11 mouse cellular contexts compared by ENCODE assay signal in genomic region chr2:70567682-70568077, GRCm38 (mm10). TPM values are rescaled to one million over a fixed set of nuclear protein-coding genes. Genes with fewer than 3 reads are reported as not detected.
DNase-seq lines count a peak whose midpoint lies in the region; ATAC-seq lines count a peak whose summit lies in the region.
"Had no signal": no experiment of that assay in that cellular context is flagged by ENCODE, and none has a peak within 500 bp of the region (broad histone marks: within the 10 kb centered on the region; RNA-seq: fewer than 3 reads in every experiment).

No protein-coding gene starts in this region.

- peaks cover 63% of the 10 kb centered on the region for H3K27me3 ChIP-seq in kidney, embryonic 14.5 days (ENCODE audit: control insufficient read depth, insufficient read depth, low read length)
- H3K27me3 ChIP-seq in intestine, embryonic 14.5 days (replicated peaks; ENCODE audit: control insufficient read depth, insufficient read depth, low read length) = peaks cover 94% of the 10 kb centered on the region

- no peak overlapping the region for H3K27ac ChIP-seq in kidney, embryonic 14.5 days (ENCODE audit: low read depth, low read length)
- H3K27ac ChIP-seq in intestine, embryonic 14.5 days (ENCODE audit: low read depth) = no peak overlapping the region
- H3K27ac ChIP-seq: macrophage had no signal

- no peaks in the 10 kb centered on the region for H3K36me3 ChIP-seq in kidney, embryonic 14.5 days (ENCODE audit: control insufficient read depth, insufficient read depth, low read length)
- H3K36me3 ChIP-seq in intestine, embryonic 14.5 days (ENCODE audit: control insufficient read depth, insufficient read depth, low read length) = no peaks in the 10 kb centered on the region
- H3K36me3 ChIP-seq: G1E had no signal

- intact Hi-C loops in left cerebral cortex, postnatal 10 days (cut with DNase I) = loop anchor here (5.0 to 10.0 kb wide), 3 partner anchors 95 to 967 kb away; partner anchors contain the start of genes Gm26558 and Gorasp2

- no peak overlapping the region for H3K9ac ChIP-seq in kidney, embryonic 14.5 days (ENCODE audit: low read depth, low read length)
- H3K9ac ChIP-seq in intestine, embryonic 14.5 days (ENCODE audit: low read length) = no peak overlapping the region

- peak overlapping the region; percentile 68 for H3K4me2 ChIP-seq in kidney, embryonic 14.5 days (replicated peaks; ENCODE audit: low read depth, low read length)
- peak overlapping the region; percentile 55 for H3K4me2 ChIP-seq in intestine, embryonic 14.5 days (ENCODE audit: low read length)

- ATAC-seq in kidney, embryonic 14.5 days (ENCODE audit: low FRiP score, low TSS enrichment) = no peak
- no peak for ATAC-seq in intestine, embryonic 14.5 days (replicated peaks; ENCODE audit: low FRiP score, low TSS enrichment, low read depth)

- peaks cover 35% of the 10 kb centered on the region for H3K4me1 ChIP-seq in kidney, embryonic 14.5 days (ENCODE audit: control insufficient read depth, insufficient read depth, low read length)
- peaks cover 7% of the 10 kb centered on the region; the same call in 1 of the 2 replicates for H3K4me1 ChIP-seq in intestine, embryonic 14.5 days (replicated peaks; ENCODE audit: control insufficient read depth, insufficient read depth, low read length)

- WGBS in kidney, embryonic 14.5 days = 1% methylated on average over 12 of the region's 12 CpGs
- under 1% methylated on average over 12 of the region's 12 CpGs for WGBS in intestine, embryonic 14.5 days

- DNase-seq in kidney, adult 9 months = no peak
- peak; percentile 37 for DNase-seq in embryo, embryonic 9.5 days (ENCODE audit: extremely low spot score)
- DNase-seq in intestine, embryonic 14.5 days (ENCODE audit: low spot score) = no peak
- DNase-seq in neural tube, embryonic 10.5 days (ENCODE audit: extremely low spot score, low spot score) = peak; percentile 36
- no peak for DNase-seq in left cerebral cortex, postnatal 10 days (ENCODE audit: extremely low spot score in 1 of 2, low spot score in 2 of 2)
- no peak for DNase-seq in right cerebral cortex, postnatal 14 days
- no peak for DNase-seq in urinary bladder, postnatal 36 days (ENCODE audit: low spot score in 2 of 2)

- H3K4me3 ChIP-seq in kidney, embryonic 14.5 days (ENCODE audit: low read length) = peak overlapping the region; percentile 35
- peak overlapping the region; percentile 27; the same call in 1 of the 2 replicates for H3K4me3 ChIP-seq in intestine, embryonic 14.5 days (ENCODE audit: low read depth, low read length)

- no peaks in the 10 kb centered on the region for H3K9me3 ChIP-seq in kidney, embryonic 14.5 days (ENCODE audit: control insufficient read depth, low read length)
- H3K9me3 ChIP-seq in intestine, embryonic 14.5 days (ENCODE audit: control insufficient read depth, low read length) = no peaks in the 10 kb centered on the region

RNA-seq across cellular contexts. Expression of gene Gad1, which starts 14.8 kb away (rescaled TPM):
- polyA plus RNA-seq in kidney, embryonic 14.5 days (2014; fragmentation: Nextera tagmentation; extraction: Ambion mirVana) = 0.18 TPM in 1 of 2 replicates, not detected in the other
- 0.16 TPM in 1 of 2 replicates, not detected in the other for polyA plus RNA-seq in intestine, embryonic 14.5 days (2014; fragmentation: Nextera tagmentation; extraction: Ambion mirVana)
- 100 to 1,000 TPM; 162 to 165 TPM for total RNA-seq in left cerebral cortex, postnatal 10 days (2021)
- polyA plus RNA-seq: G1E, macrophage had no signal

RNA-seq across cellular contexts. Expression of gene Erich2, which starts 59.1 kb away (rescaled TPM):
- 2.2 and 3.4 TPM in 2 replicates for polyA plus RNA-seq in kidney, embryonic 14.5 days (2014; fragmentation: Nextera tagmentation; extraction: Ambion mirVana)
- 0.88 and 1.9 TPM in 2 replicates for polyA plus RNA-seq in intestine, embryonic 14.5 days (2014; fragmentation: Nextera tagmentation; extraction: Ambion mirVana)
- total RNA-seq in left cerebral cortex, postnatal 10 days (2021) = 1 to 10 TPM in 1 of 2 experiments, under 1 TPM in 1; 0.49 to 1.6 TPM
- total RNA-seq: G1E; gastrocnemius, adult 8-10 months had no signal
- polyA plus RNA-seq: G1E, macrophage had no signal

Comparison
In these comparisons a context has a peak if more than half of its experiments do, and no peak if none do; other contexts are left out.
1. DNase-seq: peak in embryo, embryonic 9.5 days (single experiment) and neural tube, embryonic 10.5 days (single experiment); none in kidney, adult 9 months (single experiment), intestine, embryonic 14.5 days (single experiment), left cerebral cortex, postnatal 10 days (0 of 2), right cerebral cortex, postnatal 14 days (single experiment) and urinary bladder, postnatal 36 days (0 of 2).